Mouse (Mus musculus) megakaryocyte progenitor cell, adult 5-6 weeks (primary cell): ENCODE measurements around the gene Lypd4. TPM values are rescaled to one million over a fixed set of nuclear protein-coding genes. Genes with fewer than 3 reads are reported as not detected.
"Not testable (repeated sequence)": the region's sequence is repeated elsewhere in the genome, so short reads cannot be mapped to it uniquely, and the experiment has no call there.

ENCODE experiments used
- ATAC-seq: replicated peaks from 2 replicates; pipeline ENCODE4 v1.8.0; 2016; ENCODE audit warnings: mild to moderate bottlenecking, moderate TSS enrichment, inconsistent platforms; ENCODE audit not compliant: poor library complexity
- total RNA-seq, 2 experiments: library from RNA; stranded (forward) in 1 of 2; stranded (reverse) in 1 of 2; fragments of 157-497, 149-512 nt in 1 of 2; fragments of 200-1000 nt in 1 of 2; gene quantifications; 2 replicates each; pipeline versions ENCODE4 v1.2.3 to v1.2.4; 2015 to 2017

The Lypd4 gene
- total RNA-seq (2015) (not detected in 2 replicates), total RNA-seq (2017) (not detected in 2 replicates)

DNA sequence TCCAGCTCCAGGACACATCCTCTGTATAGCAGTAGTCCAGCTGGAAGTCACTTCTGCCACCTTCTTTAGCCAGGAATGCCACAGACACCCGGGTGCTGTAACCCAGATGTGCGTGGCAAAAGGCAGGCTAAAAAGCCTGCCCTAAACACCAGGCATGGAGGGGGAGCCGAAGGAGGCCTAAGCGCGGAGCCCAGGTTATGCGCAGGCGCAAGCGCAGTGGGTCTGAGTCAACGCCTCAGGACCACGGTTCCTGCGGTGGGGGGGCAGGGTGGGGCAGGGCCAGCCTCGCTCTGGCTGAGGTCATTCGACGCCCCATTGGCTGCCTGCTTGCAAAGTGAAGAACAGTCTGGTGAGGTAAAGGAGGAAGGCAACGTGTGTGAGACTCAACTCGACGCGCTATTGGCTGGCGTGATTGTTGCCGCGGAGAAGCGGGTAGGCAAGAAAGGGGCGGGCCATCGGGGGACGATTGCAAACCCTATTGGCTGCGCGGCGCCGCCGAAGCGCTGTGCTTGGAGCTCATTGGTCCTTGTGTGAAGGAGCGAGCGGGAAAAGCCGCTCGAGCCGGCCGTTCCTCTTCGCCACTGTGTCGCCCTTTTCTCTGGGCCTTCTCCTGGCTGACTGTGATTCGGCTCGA lies at the start of gene Lypd4, which contains the start of gene Dmrtc2:
TSS of gene Lypd4 (minus strand) at position 410 of the 634 bp plus-strand sequence.
TSS of gene Dmrtc2 (plus strand) at position 526 of the 634 bp plus-strand sequence.
- no peak for ATAC-seq

DNA sequence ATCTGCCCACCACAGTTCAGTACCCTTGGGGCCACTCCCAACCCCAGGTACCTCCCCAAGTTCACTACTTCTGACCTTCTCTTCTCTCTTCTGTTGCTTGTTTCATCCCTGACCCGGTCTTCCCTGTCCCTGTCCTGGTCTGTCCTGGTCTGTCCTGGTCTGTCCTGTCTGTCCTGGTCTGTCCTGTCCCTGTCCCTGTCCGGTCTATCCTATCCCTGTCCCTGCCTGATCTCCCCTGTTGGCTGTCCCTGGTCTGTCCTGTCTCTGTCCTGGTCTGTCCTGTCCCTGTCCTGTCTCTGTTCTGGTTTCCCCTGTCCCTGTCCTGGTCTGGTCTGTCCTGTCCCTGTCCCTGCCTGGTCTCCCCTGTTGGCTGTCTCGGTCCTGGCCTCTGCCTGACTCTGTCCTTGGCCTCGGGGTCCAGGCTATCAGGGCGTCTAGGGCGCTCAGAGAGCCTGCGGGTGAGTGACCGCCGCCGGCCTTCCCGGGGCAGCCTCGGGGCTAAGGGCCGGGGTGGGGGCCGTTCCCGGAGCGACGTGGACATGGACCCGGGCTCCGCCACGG lies 49.1 kb upstream of the Lypd4 start:
- no peak for ATAC-seq

DNA sequence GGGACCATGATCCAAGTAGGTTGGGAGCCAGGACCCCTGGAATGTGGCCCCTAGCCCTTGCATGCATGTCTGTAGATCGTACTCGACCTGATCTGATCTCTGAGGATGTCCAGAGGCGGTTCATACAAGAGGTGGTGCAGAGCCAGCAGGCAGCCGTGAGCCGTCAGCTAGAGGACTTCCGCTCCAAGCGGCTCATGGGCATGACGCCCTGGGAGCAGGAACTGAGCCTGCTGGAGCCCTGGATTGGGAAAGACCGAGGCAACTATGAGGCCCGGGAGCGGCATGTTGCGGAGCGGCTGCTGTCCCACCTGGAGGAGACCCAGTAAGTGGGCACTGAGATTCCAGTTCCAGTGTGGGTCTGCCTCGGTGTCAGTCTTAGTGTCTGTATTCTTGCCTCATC lies 42.7 kb upstream of the Lypd4 start:
- ATAC-seq = no peak

DNA sequence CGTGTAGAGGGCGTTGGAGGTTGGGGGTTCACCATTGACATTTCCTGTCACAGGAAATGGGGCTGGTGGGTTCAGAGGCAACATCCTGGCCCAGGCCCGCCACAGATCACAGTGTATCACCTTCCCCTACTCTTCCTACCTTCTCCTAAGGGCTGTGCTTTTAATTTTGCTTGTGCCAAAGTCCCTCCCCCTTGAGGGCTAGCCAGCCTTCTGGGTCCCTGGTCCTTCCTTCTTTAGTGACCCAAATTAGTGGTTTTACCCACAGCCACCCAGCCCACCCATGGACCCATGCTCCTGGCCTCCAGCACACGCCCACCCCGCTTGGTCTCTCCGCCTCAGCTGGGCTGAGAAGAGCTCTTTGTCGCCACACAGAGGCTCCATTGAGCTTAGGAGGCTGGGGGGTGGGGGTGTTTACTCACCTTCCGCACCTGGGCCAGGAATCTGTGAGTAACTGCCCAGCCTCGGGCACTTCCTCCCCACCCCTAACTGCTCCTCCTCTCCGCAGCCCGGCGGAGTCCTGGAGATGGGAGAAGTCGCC lies 37.5 kb upstream of the Lypd4 start:
- 0 out of 2 replicates have a peak, but pooled peaks have one; percentile 2 for ATAC-seq

DNA sequence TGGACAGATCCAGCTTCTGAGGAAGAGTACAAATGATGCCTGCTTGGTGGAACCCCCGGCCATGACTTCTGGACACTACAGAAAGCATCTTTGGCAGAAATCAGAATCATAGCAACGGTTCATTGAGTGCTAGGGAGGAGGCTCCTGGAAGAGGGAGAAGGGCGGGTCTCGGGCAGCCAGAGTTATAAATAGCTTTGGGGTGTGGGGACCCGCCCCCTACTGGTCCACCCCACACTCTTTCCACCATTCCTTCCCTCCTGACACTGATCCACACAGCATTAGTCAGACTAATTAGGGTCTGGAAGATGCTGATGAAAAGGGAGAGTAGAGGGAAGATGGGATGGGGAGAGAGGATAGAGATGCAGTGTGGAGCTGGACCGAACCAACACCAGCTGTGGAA lies 36.8 kb upstream of the Lypd4 start:
- ATAC-seq = no peak

DNA sequence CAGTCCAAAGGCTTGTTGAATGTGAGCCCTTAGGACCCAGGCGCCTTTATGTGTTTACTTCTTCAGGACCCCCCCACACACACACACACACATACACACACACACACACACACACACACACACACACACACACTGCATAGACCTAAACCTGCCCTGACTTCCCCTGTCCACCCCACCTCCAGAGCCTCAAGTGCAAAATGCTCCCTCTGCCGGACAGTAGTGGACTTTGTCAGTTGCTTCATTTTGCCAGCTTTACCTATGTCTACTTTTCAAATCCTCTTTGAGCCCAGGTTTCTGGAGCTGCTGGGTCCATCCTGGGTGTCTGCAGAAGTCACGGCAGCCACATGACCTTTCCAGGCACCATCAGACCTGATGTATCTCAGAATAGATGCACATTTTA lies 35.2 kb upstream of the Lypd4 start:
- peak; percentile 49 for ATAC-seq

DNA sequence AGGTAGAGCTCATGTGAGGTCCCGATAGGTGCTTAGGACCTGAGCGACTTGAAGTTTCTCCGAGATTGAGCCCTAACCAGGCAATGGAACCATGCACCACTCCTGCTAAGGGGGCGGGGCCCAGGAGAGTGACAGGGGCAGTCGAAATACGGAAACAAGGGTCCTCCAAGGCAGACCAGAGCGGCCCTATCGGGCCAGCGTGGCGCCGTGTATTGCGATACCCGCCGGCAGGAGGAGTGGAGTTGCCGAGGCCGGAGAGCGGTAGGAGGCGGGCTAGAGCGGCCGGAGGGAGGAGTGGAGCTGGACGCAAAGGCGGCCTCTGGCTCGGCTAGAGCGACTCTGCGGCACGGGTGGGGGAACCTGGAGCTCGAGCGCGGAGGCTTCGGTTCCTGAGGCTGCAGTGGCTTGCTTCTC lies 34.3 kb upstream of the Lypd4 start:
- ATAC-seq = peak; percentile 83

DNA sequence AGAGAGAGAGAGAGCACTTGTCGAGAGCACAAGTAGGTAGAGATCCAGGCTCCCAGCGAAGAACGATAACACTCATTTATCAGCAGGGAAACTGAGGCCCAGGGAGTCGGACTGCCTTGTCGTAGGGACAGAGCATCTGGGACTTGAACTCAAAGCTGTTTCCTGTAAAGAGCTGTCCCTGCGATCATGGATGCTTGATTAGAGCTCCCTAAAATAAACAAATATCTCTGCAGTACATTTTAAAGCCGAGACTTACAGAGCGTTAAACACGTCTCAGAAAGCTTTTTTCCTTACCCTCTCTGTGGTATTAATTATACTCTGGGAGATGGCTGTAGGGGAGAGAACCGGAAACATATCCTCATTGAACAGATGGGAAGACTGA lies 33.7 kb upstream of the Lypd4 start:
- ATAC-seq = no peak

DNA sequence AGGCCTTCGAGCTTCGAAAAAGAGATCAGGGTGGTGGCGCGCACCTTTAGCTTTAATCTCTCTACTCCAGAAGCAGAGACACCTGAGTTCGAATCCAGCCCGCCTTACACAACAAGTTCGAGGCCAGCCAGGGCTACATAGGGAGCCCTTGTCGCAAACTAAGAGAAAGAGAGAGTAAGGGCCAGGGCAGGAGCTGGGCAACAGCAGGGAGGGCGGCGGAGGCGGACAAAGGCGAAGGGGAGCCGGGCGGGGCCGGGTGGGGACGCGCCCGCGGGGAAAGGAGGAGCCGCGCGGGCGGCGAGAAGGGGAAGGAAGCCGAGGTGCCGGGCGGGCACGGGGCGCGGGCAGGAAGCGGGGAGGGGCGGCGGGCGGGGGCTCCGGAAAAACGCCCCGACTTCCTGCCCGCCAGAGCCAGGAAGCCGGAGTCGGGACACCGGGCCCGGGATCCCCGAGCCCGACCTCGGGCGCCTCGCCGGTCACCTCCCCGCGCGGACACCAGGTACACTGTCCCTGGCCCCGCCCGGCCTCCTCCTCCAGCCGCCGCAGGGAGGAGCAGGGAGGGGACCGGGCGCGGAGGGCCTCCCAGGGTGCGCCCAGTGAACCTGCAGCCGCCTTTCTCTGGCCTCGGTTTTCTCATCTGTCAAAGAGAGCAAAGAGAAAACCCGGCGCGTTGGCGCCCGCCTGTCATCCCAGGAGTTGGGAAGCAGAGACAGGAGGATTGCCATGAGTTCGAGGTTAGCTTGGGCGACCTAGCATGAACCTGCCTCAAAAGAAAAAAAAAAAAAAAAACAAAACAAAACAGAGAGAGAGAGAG lies 33.1 kb upstream of the Lypd4 start, which contains the start of gene Arhgef1:
TSS of gene Arhgef1 (plus strand) at position 283 of the 814 bp plus-strand sequence.
- peak; percentile 15; the same call in 1 of the 2 replicates for ATAC-seq

DNA sequence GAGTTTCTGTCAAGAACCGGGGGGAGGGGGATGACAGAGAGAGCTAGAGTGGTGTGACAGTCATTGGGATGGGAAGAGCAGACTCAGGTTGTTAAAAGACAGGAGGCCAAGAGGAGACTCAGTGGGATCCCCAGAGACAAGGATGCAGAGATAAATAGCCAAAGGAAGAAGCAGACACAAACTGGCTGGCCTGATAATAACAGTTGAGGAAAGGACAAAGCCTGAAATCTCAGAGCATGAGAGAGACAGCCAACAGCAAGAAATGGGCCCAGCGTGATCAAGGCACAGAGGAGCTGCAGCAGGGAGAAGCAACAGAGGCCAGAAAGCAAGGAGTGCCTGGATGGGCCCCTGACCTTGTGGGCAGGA lies 32.5 kb upstream of the Lypd4 start:
- no peak for ATAC-seq

DNA sequence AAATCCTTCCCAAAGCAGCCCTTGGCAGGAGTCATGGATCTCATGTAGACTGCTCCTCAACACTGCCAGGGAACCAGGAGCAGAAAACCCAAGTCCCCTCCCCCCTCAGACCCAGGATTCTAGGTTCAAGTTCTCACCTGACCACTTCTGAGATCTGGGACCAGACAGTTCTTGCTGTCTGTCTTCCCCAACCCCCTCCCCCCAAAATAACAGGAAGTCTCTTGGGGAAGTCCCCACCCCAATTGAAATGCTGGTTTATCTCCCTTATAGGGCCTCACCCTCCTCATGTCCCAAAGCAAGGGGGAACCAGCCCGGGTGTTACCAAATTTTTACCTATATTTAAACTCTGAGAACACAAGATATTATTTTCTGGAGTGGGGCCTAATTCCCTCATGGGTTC lies 32.1 kb upstream of the Lypd4 start:
- ATAC-seq = no peak

DNA sequence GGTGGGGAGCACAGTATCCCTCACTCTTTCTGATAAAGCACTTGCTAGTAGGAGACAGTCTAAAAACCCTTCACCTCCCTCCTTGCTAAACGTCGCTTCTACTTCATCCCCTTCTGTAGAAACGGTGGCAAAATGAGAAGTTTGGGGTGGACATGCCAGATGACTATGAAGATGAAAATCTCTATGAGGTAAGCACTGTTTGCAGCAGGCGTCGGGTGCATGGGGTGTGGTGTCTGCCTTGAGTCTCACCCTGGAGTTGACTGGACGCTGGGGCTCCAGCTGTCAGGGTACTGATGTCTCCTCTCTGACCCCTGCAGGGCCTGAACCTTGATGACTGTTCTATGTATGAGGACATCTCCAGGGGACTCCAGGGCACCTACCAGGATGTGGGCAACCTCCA lies 31.4 kb upstream of the Lypd4 start:
- no peak for ATAC-seq

DNA sequence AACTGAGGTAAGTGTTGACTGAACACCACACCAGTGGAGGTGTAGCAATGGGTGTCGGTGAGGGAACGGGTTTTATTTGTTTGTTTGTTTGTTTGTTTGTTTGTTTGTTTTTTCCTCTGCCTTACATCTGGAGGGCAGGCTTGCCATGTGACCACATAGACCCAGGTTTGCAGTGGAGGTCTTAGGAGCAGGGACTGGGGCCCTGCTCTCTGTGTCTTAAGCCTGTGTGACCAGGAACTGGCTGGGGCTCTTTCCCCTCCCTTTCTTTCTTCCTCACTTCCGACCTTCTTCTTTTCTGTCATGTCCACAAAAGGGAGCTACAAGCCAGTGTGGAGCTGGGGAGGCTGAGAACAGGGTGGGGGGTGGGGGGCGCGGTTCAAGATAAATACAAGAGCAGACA lies 28.2 kb upstream of the Lypd4 start:
- ATAC-seq = no peak

DNA sequence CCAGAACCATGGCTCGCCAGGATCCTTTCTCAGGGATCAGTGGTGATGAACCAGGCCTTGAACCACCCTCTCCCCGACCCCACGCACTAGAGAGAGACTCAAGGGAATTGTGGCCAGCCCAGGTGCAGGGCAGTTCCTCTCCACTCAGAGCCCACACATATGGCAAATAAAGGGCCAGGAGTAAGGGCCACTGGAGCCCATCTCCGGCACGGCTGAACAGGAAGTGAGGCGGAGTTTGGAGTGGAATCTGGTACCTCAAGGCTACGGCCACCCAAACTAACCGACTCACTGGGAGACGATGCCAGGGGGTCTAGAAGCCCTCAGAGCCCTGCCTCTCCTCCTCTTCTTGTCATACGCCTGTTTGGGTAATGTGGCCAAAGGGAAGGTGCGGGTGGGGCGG lies 27.5 kb upstream of the Lypd4 start, which contains the start of gene Cd79a:
TSS of gene Cd79a (plus strand) at position 158 of the 400 bp plus-strand sequence.
- no peak for ATAC-seq

DNA sequence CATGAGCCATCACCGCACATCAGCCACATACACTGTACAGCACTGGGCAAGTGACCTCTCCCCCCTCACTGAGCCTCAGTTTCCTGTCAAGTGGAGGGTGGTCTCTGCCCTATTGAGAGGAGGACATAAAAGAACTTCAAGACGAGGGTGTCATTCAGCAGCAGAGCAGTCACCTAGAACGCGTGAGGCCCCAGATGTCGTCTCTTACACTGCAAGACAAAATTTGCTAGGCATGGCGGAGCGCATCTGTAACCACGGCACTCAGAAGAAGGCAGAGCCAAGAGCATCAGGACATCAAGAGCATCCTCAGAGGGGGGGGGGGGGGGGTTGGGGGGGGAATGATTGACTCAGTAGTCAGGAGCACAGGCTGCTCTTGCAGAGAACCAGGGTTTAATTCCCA lies 26.5 kb upstream of the Lypd4 start:
- no peak for ATAC-seq

DNA sequence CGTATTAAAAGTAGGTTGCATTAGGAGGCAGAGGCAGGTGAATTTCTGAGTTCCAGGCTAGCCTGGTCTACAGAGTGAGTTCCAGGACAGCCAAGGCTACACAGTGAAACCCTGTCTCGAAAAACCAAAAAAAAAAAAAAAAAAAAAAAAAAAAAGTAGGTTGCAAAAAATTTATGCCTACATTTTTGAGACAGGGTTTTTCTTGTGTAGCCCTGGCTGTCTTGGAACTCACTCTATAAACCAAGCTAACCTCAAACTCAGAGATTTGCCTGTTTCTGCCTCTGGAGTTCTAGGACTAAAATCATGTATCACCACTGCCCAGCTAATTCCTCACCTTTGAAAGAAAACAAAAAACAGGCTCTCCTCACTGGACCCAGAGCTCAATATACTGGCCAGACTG lies 26.0 kb upstream of the Lypd4 start:
- not testable (repeated sequence) for ATAC-seq

DNA sequence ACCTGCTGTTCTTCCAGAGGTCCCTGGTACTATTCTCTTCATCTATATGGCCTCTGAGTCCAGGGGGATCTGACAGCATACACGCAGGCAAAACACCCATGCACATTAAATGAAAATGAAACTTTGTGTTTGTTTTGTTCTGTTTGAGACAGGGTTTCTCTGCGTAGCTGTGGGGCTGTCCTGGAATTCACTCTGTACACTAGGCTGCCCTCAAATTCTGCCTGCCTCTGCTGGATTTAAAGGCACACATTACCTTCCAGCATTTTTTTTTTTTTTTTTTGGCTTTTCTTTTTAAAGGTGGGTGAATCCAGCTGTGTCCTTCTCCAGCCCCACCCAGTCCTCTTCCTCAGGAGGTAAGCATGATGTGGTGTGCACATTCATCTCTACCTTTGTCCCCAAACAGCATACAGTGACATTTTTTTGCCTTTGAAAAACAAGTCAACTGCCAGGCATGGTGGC lies 22.4 kb upstream of the Lypd4 start:
- no peak for ATAC-seq

DNA sequence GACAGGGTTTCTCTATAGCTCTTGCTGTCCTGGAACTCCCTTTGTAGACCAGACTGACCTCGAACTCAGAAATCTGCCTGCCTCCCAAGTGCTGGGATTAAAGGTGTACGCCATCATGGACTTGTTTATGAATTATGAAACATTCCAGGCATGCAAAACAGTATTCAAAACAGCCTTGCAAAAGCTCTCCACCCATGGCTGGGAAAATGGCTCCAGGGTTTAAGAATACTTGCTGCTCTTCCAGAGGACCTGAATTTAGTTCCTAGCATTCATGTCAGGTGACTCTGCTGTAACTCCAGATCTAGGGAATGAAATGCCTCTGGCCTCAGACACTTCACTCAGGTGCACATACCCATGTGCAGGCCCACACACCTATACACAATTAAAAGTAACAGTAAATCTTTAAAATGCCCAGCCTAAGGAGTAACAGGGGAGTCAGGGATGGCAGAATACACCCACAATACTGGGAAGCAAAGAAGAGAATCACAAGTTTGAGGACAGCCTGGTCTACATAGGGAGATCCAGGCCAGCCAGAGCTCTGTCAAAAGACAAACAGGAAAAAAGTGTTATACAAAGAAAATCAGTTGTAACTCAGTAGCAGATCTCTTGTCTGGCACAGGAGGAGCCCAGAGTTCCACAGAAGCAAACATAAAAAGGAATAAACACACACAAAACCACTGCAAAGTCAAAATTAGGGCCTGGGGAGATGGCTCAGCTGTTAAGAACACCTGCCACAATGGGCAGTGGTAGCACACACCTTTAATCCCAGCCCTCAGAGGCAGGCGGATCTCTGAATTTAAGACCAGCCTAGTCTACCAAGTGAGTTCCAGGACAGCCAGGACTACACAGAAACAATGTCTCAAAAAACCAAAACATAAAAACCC lies 21.7 kb upstream of the Lypd4 start:
- no peak for ATAC-seq

DNA sequence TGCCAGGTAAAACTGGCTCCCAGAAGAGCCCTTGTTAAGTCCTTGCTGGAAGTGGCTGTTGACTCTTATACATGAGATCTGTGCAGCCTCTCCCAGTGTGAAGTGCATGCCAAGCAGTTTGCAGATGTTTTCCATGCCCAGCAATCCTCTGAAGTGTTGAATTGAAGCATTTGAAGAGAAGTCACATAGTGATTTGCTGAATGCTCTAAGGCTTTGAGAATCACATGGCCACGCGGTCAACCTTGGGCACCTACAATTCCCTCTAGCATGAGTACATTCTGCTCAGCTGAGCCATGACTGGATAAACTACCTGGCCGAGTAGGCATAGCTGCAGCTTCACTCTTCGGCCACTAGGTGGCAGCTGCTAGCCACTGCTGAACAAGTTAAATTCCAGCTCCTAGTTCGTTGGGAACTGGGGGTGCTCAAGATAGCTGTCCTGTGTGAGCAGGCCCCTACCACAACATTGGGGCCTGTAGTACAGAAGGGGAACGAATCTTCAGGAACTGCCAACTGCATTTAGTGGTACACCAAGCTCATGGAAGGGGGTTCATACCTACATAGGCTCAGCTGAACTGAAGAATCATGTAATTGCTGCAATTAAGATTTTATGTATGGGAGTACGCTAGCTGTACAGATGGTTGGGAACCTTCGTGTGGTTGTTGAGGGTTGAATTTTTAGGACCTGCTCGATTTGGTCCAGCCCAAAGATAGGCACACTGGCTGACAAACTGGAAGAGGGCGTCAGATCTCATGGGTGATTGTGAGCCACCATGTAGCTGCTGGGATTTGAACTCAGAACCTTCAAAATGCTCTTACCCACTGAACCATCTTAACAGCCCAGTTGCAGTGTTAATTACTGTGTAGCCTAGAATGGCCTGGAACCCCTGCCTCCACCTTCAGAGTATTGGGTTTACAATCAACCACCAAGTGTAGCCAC lies 20.8 kb upstream of the Lypd4 start:
- peak; percentile 78 for ATAC-seq
